Mouse (Mus musculus): Measurements from ENCODE around the gene Cyp2d12.
"Not testable (repeated sequence)": the region's sequence is repeated elsewhere in the genome, so short reads cannot be mapped to it uniquely, and the experiment has no call there.

DNA sequence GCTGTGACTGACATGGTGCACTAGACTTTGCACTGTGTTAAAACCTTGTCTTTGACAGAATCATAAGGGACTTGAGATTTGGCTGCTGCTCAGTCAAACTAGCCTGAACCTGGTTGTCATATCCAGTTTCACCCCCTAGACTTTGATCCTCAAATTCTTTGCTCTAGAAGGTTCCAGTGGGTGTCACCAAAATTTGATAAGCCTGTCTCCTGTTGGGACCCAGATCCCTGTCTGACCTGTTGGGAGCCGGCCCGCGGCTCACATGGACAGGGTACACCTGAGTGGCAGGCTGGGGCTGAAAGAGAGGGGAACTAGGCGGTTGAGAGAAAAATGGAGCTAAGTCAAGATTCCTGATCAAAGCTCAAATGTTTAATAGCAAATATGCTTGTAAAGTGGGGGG is 7.1 kb upstream of the Cyp2d12 start:
- TF ChIP-seq CTCF (conservative IDR thresholded peaks at IDR 0.05 in 1 of 2, IDR thresholded peaks at IDR 0.05 in 1 of 2; ENCODE audit: low read depth in 2 of 2, low read length in 2 of 2); RAD21 (IDR thresholded peaks at IDR 0.05; ENCODE audit: low read depth, low read length); POLR2AphosphoS2 (IDR thresholded peaks at IDR 0.05; ENCODE audit: low read depth, low read length); POLR2A (IDR thresholded peaks at IDR 0.05; ENCODE audit: low read depth, low read length); BHLHE40 (IDR thresholded peaks at IDR 0.05; ENCODE audit: low read depth, low read length); MEF2A (IDR thresholded peaks at IDR 0.05; ENCODE audit: borderline replicate concordance, low read depth, low read length); NELFE (IDR thresholded peaks at IDR 0.05; ENCODE audit: low read depth, low read length); EP300 (IDR thresholded peaks at IDR 0.05; ENCODE audit: low read length): not testable (repeated sequence)
